Mouse (Mus musculus) cerebellum, adult 2 months (tissue): ENCODE measurements around the gene Crp.

Source experiments
- CTCF ChIP-seq: fragments of 200-500 bp; IDR thresholded peaks from 2 replicates; pipeline ENCODE4 v1.5.1; 2011; ENCODE audit warnings: low read depth, mild to moderate bottlenecking, control low read depth, low read length, moderate library complexity, borderline replicate concordance; ENCODE audit not compliant: insufficient read depth
- POLR2A ChIP-seq: fragments of 200-500 bp; IDR thresholded peaks from 2 replicates; pipeline ENCODE4 v1.6.1; 2011; ENCODE audit warnings: low read length, control low read depth, borderline replicate concordance; ENCODE audit not compliant: insufficient read depth

GRCm38 (mm10) chr1:172700814-172701213 is 3.0 kb downstream of the Crp start:
- TF ChIP-seq POLR2A: no peak
- TF ChIP-seq CTCF: no peak
